Mouse (Mus musculus) CD4-positive helper T cell, adult 2 months (primary cell): ENCODE measurements at regions not wholly inside any gene's neighbourhood (a gene's known extent, or its start where the extent isn't known, plus 50 kb on each side); places are given as distances from the start of the nearest gene placed in this dataset.
"Not testable (repeated sequence)": the region's sequence is repeated elsewhere in the genome, so short reads cannot be mapped to it uniquely, and the experiment has no call there.

Experiments used
- DNase-seq: peaks from one replicate; pipeline ENCODE4 v3.0.0-alpha.2; 2012; ENCODE audit warnings: low read depth, missing footprints, low spot score

- no peak for DNase-seq
These were observed 55.9 kb downstream of the Tmem121 start for GRCm38 (mm10) chr12:113241373-113242193.

DNA sequence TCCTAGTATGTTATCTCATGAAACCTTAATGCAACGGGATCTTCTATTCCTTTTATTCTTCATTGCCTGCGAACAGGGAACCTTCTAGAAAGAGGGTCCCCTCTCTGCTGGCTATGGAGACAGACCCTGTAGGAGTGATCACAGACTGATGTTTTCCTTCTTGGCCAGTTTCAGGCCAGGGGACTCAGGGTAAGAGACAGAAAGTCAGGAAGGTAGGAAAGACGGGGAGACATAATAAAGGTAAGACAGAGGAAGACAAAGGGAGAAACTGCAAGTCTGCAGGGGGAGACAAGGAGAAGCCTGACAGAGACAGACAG, 56.4 kb downstream of the Tmem121 start:
- no peak for DNase-seq

- no peak for DNase-seq
These were observed 59.0 kb downstream of the Tmem121 start for GRCm38 (mm10) chr12:113244685-113245084.

- DNase-seq: not testable (repeated sequence)
These were observed 68.0 kb downstream of the Tmem121 start for GRCm38 (mm10) chr12:113253446-113254424.

DNA sequence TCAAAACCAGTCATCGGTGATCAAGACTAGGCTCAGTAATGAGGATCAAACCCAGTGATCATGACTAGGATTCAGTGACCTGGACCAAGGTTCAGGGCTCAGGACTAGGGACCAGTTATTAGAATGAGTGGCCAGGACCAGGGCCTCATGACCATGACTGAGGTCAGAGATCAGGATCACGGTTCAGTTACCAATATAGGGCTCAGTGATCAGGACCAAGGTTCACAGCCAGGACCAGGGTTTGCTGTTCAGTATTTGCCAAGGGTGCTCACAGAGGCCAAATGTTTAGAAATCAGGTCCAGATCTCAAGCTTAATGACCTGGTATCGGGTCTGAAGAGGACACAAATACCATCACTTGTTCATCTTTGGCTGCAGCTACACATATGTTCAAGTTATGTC, 69.6 kb downstream of the Tmem121 start:
- no peak for DNase-seq

GRCm38 (mm10) chr12:113256628-113257027, 70.9 kb downstream of the Tmem121 start:
- DNase-seq: no peak

DNA sequence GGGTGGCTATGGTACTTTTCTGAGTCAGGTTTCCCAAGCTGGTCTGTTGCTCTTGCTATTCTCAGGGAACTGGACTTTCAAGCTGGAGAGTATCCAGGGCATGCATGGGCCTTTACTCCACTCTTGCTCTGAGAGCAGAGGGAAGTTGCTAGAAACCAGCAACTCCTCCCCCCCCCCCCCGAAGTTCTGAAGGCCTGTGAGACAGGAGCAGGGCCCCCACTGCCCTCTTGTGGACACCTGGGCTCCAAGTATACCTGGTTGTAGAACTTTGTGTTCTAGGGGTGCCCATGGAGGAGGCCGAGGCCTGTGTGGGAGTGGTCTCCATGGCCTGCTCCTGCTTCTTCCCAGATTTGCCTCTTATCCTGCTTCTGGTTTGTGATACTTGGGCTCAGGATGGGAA, 71.5 kb downstream of the Tmem121 start:
- DNase-seq: no peak

- DNase-seq: no peak
These were observed 73.7 kb downstream of the Tmem121 start for GRCm38 (mm10) chr12:113259476-113259875.

DNA sequence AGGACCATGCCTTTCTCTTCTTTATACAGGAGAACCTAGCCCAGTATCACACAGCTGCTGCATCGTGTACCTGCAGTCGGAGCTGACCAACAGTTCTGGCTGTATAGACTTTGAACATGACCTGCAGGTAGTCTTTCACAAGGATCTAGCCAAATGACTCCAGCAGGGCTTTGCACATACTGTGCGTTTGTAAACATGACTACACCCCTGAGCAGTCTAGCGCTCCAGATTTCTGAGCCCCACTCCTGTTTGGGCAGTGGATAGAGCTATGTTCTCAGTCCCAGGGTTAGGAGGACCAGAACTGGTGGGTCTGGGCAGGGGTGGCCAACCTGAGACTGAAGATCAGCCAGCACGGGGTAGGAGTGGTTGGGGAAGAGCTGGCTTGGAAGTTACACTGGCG, 74.6 kb downstream of the Tmem121 start:
- DNase-seq: no peak

GRCm38 (mm10) chr12:113275934-113276333, 90.2 kb downstream of the Tmem121 start:
- no peak for DNase-seq

DNA sequence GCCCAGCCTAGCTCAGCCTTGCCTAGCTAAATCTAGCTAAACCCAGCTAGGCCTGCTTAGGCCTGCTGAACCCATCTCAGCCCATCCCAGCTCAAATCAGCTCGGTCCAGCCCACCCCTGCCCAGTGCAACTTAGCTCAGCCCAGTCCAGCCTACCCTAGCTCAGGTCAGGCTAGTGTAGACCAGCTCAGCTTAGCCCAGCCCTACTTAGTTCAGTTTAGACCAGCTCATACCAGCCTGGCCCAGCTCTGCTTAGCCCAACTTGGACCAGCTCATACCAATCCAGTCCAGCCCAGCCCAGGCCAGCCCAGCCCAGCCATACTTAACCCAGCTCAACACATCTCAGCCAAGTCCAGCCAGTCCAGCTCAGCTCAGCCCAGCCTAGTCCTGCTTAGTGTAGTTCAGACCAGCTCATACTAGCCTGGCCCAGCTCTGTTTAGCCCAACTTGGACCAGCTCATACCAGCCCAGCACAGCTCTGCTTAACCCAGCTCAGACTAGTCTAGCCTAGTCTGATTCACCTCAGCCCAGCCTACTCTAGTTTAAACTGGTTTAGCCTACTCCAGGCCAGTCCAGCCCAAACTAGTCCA, 90.7 kb downstream of the Tmem121 start:
- no peak for DNase-seq

DNA sequence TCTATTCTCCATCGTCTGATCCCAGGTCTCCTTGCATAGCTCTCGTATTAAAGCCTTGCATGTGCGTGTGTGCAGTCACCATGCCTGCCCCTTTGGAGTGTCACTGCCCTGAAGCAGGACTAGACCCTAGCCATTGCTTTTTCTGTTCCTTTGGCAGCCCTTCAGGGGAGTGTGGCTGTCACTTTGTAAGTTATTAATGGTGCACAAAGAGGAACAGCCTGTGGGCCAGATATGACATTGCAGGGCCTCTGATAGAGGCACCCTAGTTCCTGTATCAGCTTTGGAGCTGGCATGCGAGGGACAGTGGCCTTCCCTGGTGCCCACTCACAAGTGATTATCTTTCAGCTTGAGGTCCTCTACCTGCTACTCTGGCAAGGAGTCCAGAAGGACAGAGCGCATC, 92.0 kb downstream of the Tmem121 start:
- no peak for DNase-seq

- no peak for DNase-seq
These were observed 106.5 kb downstream of the Tmem121 start for GRCm38 (mm10) chr12:113292029-113292809.

DNA sequence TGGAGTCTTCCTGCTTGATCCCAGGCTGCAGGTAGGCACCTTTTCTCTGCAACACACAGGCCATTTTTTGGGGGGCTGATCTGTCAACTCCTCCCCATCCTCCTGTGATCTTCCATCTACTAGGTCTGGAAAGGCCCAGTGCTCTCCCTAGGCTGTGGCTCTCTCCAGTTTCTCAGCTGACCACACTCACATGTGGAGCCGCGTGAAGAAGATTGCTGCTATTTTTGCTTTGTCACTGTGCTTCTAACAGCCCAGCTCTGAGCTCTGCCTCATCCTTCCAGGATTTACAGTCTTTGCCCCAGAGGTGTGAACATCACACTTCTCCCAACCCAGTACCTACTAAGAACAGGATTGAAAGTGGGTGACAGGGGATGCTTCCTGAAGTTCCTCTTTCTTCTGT, 110.2 kb downstream of the Tmem121 start:
- no peak for DNase-seq

DNA sequence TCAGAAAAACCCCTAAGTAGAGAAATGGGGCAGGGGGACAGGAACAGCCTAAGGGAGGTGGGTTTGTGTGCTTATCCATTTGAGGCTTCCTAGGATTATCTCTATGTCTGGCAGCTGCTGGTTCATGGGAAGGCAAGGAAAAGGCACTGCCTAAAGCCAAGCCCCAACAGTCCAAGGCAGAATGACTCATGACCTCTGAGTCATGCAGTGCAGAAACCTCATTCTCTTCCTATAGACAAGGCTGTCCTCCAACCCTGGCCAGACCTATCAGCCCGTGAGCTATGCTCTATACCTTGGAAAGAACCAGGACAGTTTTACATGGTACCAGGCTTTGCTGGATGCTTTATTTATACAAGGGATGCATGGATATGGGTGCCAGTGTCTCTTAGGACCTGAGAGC, 120.2 kb downstream of the Tmem121 start:
- no peak for DNase-seq

- no peak for DNase-seq
These were observed 127.6 kb downstream of the Tmem121 start for GRCm38 (mm10) chr12:113313319-113313718.

DNA sequence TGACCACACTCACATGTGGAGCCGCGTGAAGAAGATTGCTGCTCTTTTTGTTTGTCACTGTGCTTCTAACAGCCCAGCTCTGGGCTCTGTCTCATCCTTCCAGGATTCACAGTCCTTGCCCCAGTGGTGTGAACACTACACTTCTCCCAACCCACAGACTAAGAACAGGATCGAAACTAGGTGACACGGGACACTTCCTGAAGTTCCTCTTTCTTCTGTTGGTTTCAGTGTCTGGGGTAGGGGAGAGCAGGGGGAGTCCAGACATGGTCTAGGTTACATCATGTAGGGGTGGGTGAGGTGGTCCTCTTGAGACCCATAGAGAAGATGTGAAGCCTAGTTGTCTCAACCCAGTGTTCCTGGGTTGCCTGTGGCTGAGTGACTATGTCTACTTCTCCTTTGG, 128.9 kb downstream of the Tmem121 start:
- no peak for DNase-seq

- DNase-seq: no peak
These were observed 135.4 kb downstream of the Tmem121 start for GRCm38 (mm10) chr12:113321086-113321485.

- no peak for DNase-seq
These were observed 136.4 kb downstream of the Tmem121 start for GRCm38 (mm10) chr12:113322173-113322572.

- DNase-seq: no peak
These were observed 142.1 kb downstream of the Tmem121 start for GRCm38 (mm10) chr12:113327851-113328250.

GRCm38 (mm10) chr12:113330266-113330665, 144.5 kb downstream of the Tmem121 start:
- DNase-seq: no peak
